Mouse (Mus musculus): ENCODE data around the gene Tns1. TPM values are rescaled to one million over a fixed set of nuclear protein-coding genes. Genes with fewer than 3 reads are reported as not detected.

Tns1 gene
- total RNA-seq, 2 experiments from 2014 or later: 672 to 786 TPM

Other genes starting within 250 kb of the Tns1 start
- 1 to 10 TPM in 1 of 2 experiments, under 1 TPM in 1; 0.69 to 1.2 TPM for gene Rufy4, start 1.1 kb upstream of the Tns1 start, total RNA-seq (2021)
- gene Cxcr2, start 29.5 kb upstream of the Tns1 start, total RNA-seq (2021): under 1 TPM; 0.16 to 0.17 TPM
- not detected for gene Cxcr1, start 70.2 kb upstream of the Tns1 start, total RNA-seq (2021)
- gene Arpc2, start 111.6 kb upstream of the Tns1 start, total RNA-seq (2021): 100 to 1,000 TPM; 135 to 140 TPM
- gene Gpbar1, start 154.1 kb upstream of the Tns1 start, total RNA-seq (2021): not detected
- 100 to 1,000 TPM; 102 to 104 TPM for gene Aamp, start 160.3 kb upstream of the Tns1 start, total RNA-seq (2021)
- gene Pnkd, start 160.5 kb upstream of the Tns1 start, total RNA-seq (2021): 100 to 1,000 TPM; 145 to 159 TPM
- gene Tmbim1, start 181.2 kb upstream of the Tns1 start, total RNA-seq (2021): 10 to 100 TPM; 45.8 to 50.5 TPM
- gene Catip, start 237.7 kb upstream of the Tns1 start, total RNA-seq (2021): under 1 TPM; 0.19 to 0.41 TPM

All from heart, postnatal 36 days (tissue).